Mouse (Mus musculus): Measurements from ENCODE around the gene Gp6.
"Not testable (repeated sequence)": the region's sequence is repeated elsewhere in the genome, so short reads cannot be mapped to it uniquely, and the experiment has no call there.

GRCm38 (mm10) chr7:4412406-4412805 is 14.9 kb upstream of the Gp6 start:
- TF ChIP-seq CTCF (IDR thresholded peaks at IDR 0.05; ENCODE audit: low read depth, low read length); TAL1 (conservative IDR thresholded peaks at IDR 0.05; ENCODE audit: low read depth, low read length); GATA2 (IDR thresholded peaks at IDR 0.05; ENCODE audit: borderline replicate concordance, low read depth, low read length); GATA1 (IDR thresholded peaks at IDR 0.05; ENCODE audit: borderline replicate concordance, low read length); POLR2AphosphoS5 (IDR thresholded peaks at IDR 0.05; ENCODE audit: insufficient replicate concordance, low read depth, low read length): not testable (repeated sequence)

Measured in G1E (cell line).